Mouse (Mus musculus): ENCODE measurements at regions not wholly inside any gene's neighbourhood (a gene's known extent, or its start where the extent isn't known, plus 50 kb on each side); places are given as distances from the start of the nearest gene placed in this dataset.

GRCm38 (mm10) chr5:28009386-28009785, 61.8 kb upstream of the Insig1 start:
- no peak for TF ChIP-seq CTCF (IDR thresholded peaks at IDR 0.05; ENCODE audit: control insufficient read depth, insufficient read depth, low read length)
- no peak for TF ChIP-seq POLR2A (IDR thresholded peaks at IDR 0.05; ENCODE audit: borderline replicate concordance, control insufficient read depth, low read depth, low read length)

All from bone marrow, adult 2 months (tissue).